Mouse (Mus musculus) forelimb bud, embryonic 11.5 days (tissue): Measurements from ENCODE around the gene Pde1c.
A peak's percentile ranks its signal among the peaks of the same experiment; 100 is the strongest.
"Not testable (repeated sequence)": the region's sequence is repeated elsewhere in the genome, so short reads cannot be mapped to it uniquely, and the experiment has no call there.

Experiments used
- DNase-seq: peaks from one replicate; pipeline ENCODE4 v3.0.0-alpha.2; 2012; ENCODE audit warnings: low read depth, low spot score

Pde1c gene

GRCm38 (mm10) chr6:56568470-56569372 is at the start of gene Pde1c:
Pde1c (minus strand) TSS chr6:56569103.
- DNase-seq, result peak; percentile 35

GRCm38 (mm10) chr6:56616982-56617613 is 48.2 kb upstream of the Pde1c start:
- DNase-seq, result peak; percentile 67

GRCm38 (mm10) chr6:56616228-56616981 is 47.5 kb upstream of the Pde1c start:
- no peak for DNase-seq

- DNase-seq, result not testable (repeated sequence)
Observed at GRCm38 (mm10) chr6:56609529-56609928, 40.6 kb upstream of the Pde1c start.

GRCm38 (mm10) chr6:56608277-56608676 is 39.4 kb upstream of the Pde1c start:
- DNase-seq, result peak; percentile 80

GRCm38 (mm10) chr6:56579568-56579967 is 10.7 kb upstream of the Pde1c start:
- DNase-seq, result no peak

- no peak for DNase-seq
Observed at GRCm38 (mm10) chr6:56560891-56561290, 8.0 kb downstream of the Pde1c start.

GRCm38 (mm10) chr6:56560474-56560888 is 8.4 kb downstream of the Pde1c start:
- no peak for DNase-seq

- DNase-seq, result no peak
Observed at GRCm38 (mm10) chr6:56558711-56559110, 10.2 kb downstream of the Pde1c start.

- DNase-seq, result no peak
Observed at GRCm38 (mm10) chr6:56555848-56556247, 13.1 kb downstream of the Pde1c start.

- no peak for DNase-seq
Observed at GRCm38 (mm10) chr6:56555382-56555781, 13.5 kb downstream of the Pde1c start.

- no peak for DNase-seq
Observed at GRCm38 (mm10) chr6:56551022-56551421, 17.9 kb downstream of the Pde1c start.

GRCm38 (mm10) chr6:56540247-56540646 is 28.7 kb downstream of the Pde1c start:
- no peak for DNase-seq

- DNase-seq, result no peak
Observed at GRCm38 (mm10) chr6:56534653-56535052, 34.2 kb downstream of the Pde1c start.

GRCm38 (mm10) chr6:56532257-56532656 is 36.6 kb downstream of the Pde1c start:
- no peak for DNase-seq

GRCm38 (mm10) chr6:56523938-56524866 is 44.7 kb downstream of the Pde1c start:
- no peak for DNase-seq

GRCm38 (mm10) chr6:56489161-56489560 is 79.7 kb downstream of the Pde1c start:
- no peak for DNase-seq

GRCm38 (mm10) chr6:56485078-56485477 is 83.8 kb downstream of the Pde1c start:
- DNase-seq, result no peak

- peak; percentile 65 for DNase-seq
Observed at GRCm38 (mm10) chr6:56480914-56481482, 87.9 kb downstream of the Pde1c start.

- peak; percentile 13 for DNase-seq
Observed at GRCm38 (mm10) chr6:56476581-56476980, 92.3 kb downstream of the Pde1c start.

- peak; percentile 14 for DNase-seq
Observed at GRCm38 (mm10) chr6:56458098-56458497, 110.8 kb downstream of the Pde1c start.
